Mouse (Mus musculus) liver, embryonic 16.5 days (tissue): Measurements from ENCODE around the gene Alms1. TPM values are rescaled to one million over a fixed set of nuclear protein-coding genes. Genes with fewer than 3 reads are reported as not detected.
A peak's percentile ranks its signal among the peaks of the same experiment; 100 is the strongest.

Experiments
- ATAC-seq: fragments of 200-750 bp; cut with Nextera tagmentation; 2 replicates; pipeline ENCODE4 v1.8.0; 2017; ENCODE audit warnings: low read depth, mild to moderate bottlenecking, moderate number of reproducible peaks, moderate library complexity
- H3K27ac ChIP-seq: fragments of 300-500 bp; sonication (generic); 2 replicates; pipeline ENCODE4 v1.5.1; 2014; ENCODE audit warnings: mild to moderate bottlenecking, low read length
- H3K27me3 ChIP-seq: fragments of 300-500 bp; sonication (generic); 2 replicates; pipeline ENCODE4 v1.6.1; 2014; ENCODE audit warnings: low read depth, low read length, mixed read lengths; ENCODE audit not compliant: control insufficient read depth, insufficient read depth
- H3K36me3 ChIP-seq: fragments of 300-500 bp; sonication (generic); 2 replicates; pipeline ENCODE4 v1.6.1; 2014; ENCODE audit warnings: mild to moderate bottlenecking; ENCODE audit not compliant: control insufficient read depth, insufficient read depth
- H3K4me1 ChIP-seq: fragments of 300-500 bp; sonication (generic); 2 replicates; pipeline ENCODE4 v1.6.1; 2014; ENCODE audit warnings: low read depth, low read length, mixed read lengths; ENCODE audit not compliant: control insufficient read depth
- H3K4me2 ChIP-seq: fragments of 300-500 bp; sonication (generic); 2 replicates; pipeline ENCODE4 v1.6.1; 2014; ENCODE audit warnings: low read depth, low read length, mixed read lengths
- H3K4me3 ChIP-seq: fragments of 300-500 bp; sonication (generic); 2 replicates; pipeline ENCODE4 v1.5.1; 2014; ENCODE audit warnings: low read depth, mild to moderate bottlenecking, low read length
- H3K9ac ChIP-seq: fragments of 300-500 bp; sonication (generic); 2 replicates; pipeline ENCODE4 v1.6.1; 2014; ENCODE audit warnings: low read depth, low read length
- H3K9me3 ChIP-seq: fragments of 300-500 bp; sonication (generic); replicated peaks from 2 replicates; pipeline ENCODE4 v1.6.1; 2016; ENCODE audit warnings: low read length; ENCODE audit not compliant: control insufficient read depth
- WGBS: fragments of 180-500 bp; shearing (Covaris S2); extraction: QIAGEN DNeasy Blood & Tissue Kit; methylation state at CpG from one replicate; pipeline ENCODE4 v1.1.7; 2014; ENCODE audit not compliant: insufficient replicate concordance; 5-methylcytosine and 5-hydroxymethylcytosine counted together
- polyA plus RNA-seq: library from polyadenylated mRNA; unstranded; fragments of >200 nt; fragmentation: Nextera tagmentation; extraction: Ambion mirVana; gene quantifications from 2 replicates; pipeline ENCODE4 v1.2.1, GENCODE M21; 2015

The Alms1 gene
- polyA plus RNA-seq, 1 experiment from 2014 or later: 1.5 TPM

GRCm38 (mm10) chr6:85586805-85587367, 445 bp upstream of the Alms1 start:
- 41% methylated on average over 9 of the region's 9 CpGs for WGBS
- no peak for ATAC-seq
- Histone ChIP-seq H3K4me3 (peak overlapping the region; percentile 91), H3K27ac (no peak overlapping the region), H3K36me3 (no peaks in the 10 kb centered on the region), H3K9ac (no peak overlapping the region), H3K27me3 (no peaks in the 10 kb centered on the region), H3K4me2 (peak overlapping the region; percentile 85), H3K9me3 (no peaks in the 10 kb centered on the region), H3K4me1 (peaks cover 4% of the 10 kb centered on the region)

GRCm38 (mm10) chr6:85588164-85588563, 833 bp downstream of the Alms1 start:
- no peaks in the 10 kb centered on the region for H3K36me3 ChIP-seq
- peaks cover 4% of the 10 kb centered on the region for H3K4me1 ChIP-seq
- no peak for ATAC-seq
- H3K9ac ChIP-seq: peak overlapping the region; percentile 87
- peak overlapping the region; percentile 85 for H3K4me2 ChIP-seq
- peak overlapping the region; percentile 91 for H3K4me3 ChIP-seq
- WGBS: 1% methylated on average over 10 of the region's 10 CpGs
- no peaks in the 10 kb centered on the region for H3K27me3 ChIP-seq
- no peaks in the 10 kb centered on the region for H3K9me3 ChIP-seq
- H3K27ac ChIP-seq: peak overlapping the region; percentile 82

GRCm38 (mm10) chr6:85588568-85588967, 1.2 kb downstream of the Alms1 start:
- peaks cover 4% of the 10 kb centered on the region for H3K4me1 ChIP-seq
- peak overlapping the region; percentile 91 for H3K4me3 ChIP-seq
- no peaks in the 10 kb centered on the region for H3K27me3 ChIP-seq
- peak overlapping the region; percentile 87 for H3K9ac ChIP-seq
- no peak for ATAC-seq
- WGBS: 11% methylated on average over 4 of the region's 4 CpGs
- no peaks in the 10 kb centered on the region for H3K36me3 ChIP-seq
- no peak overlapping the region for H3K27ac ChIP-seq
- H3K9me3 ChIP-seq: no peaks in the 10 kb centered on the region
- H3K4me2 ChIP-seq: peak overlapping the region; percentile 85

GRCm38 (mm10) chr6:85590116-85590515, 2.8 kb downstream of the Alms1 start:
- Histone ChIP-seq H3K9me3 (no peaks in the 10 kb centered on the region), H3K4me2 (no peak overlapping the region), H3K27me3 (no peaks in the 10 kb centered on the region), H3K4me3 (no peak overlapping the region), H3K9ac (no peak overlapping the region), H3K4me1 (peaks cover 4% of the 10 kb centered on the region), H3K36me3 (no peaks in the 10 kb centered on the region), H3K27ac (no peak overlapping the region)
- no peak for ATAC-seq
- 67% methylated on average over 2 of the region's 2 CpGs for WGBS

GRCm38 (mm10) chr6:85599310-85599709, 12.0 kb downstream of the Alms1 start:
- H3K4me2 ChIP-seq: no peak overlapping the region
- H3K4me1 ChIP-seq: no peaks in the 10 kb centered on the region
- H3K4me3 ChIP-seq: no peak overlapping the region
- WGBS: 13% methylated on average over 1 of the region's 1 CpGs
- H3K27me3 ChIP-seq: no peaks in the 10 kb centered on the region
- no peaks in the 10 kb centered on the region for H3K9me3 ChIP-seq
- no peak overlapping the region for H3K27ac ChIP-seq
- ATAC-seq: no peak
- peaks cover 2% of the 10 kb centered on the region; the same call in 1 of the 2 replicates for H3K36me3 ChIP-seq
- no peak overlapping the region for H3K9ac ChIP-seq

GRCm38 (mm10) chr6:85610511-85610910, 23.2 kb downstream of the Alms1 start:
- Histone ChIP-seq H3K4me2 (no peak overlapping the region), H3K9ac (no peak overlapping the region), H3K36me3 (peaks cover 8% of the 10 kb centered on the region), H3K4me3 (no peak overlapping the region), H3K9me3 (no peaks in the 10 kb centered on the region), H3K27ac (no peak overlapping the region), H3K27me3 (no peaks in the 10 kb centered on the region), H3K4me1 (no peaks in the 10 kb centered on the region)
- ATAC-seq: no peak
- WGBS: 68% methylated on average over 1 of the region's 1 CpGs

GRCm38 (mm10) chr6:85620826-85621225, 33.5 kb downstream of the Alms1 start:
- Histone ChIP-seq H3K36me3 (peaks cover 19% of the 10 kb centered on the region), H3K4me2 (no peak overlapping the region), H3K9ac (no peak overlapping the region), H3K9me3 (no peaks in the 10 kb centered on the region), H3K4me3 (no peak overlapping the region), H3K27ac (no peak overlapping the region), H3K4me1 (no peaks in the 10 kb centered on the region), H3K27me3 (no peaks in the 10 kb centered on the region)
- no peak for ATAC-seq
- 79% methylated on average over 4 of the region's 4 CpGs for WGBS

GRCm38 (mm10) chr6:85621600-85621999, 34.3 kb downstream of the Alms1 start:
- Histone ChIP-seq H3K4me3 (no peak overlapping the region), H3K4me2 (no peak overlapping the region), H3K27ac (no peak overlapping the region), H3K9me3 (no peaks in the 10 kb centered on the region), H3K27me3 (no peaks in the 10 kb centered on the region), H3K36me3 (peaks cover 18% of the 10 kb centered on the region), H3K9ac (no peak overlapping the region), H3K4me1 (no peaks in the 10 kb centered on the region)
- WGBS: 68% methylated on average over 5 of the region's 5 CpGs
- ATAC-seq: no peak

GRCm38 (mm10) chr6:85624511-85624910, 37.2 kb downstream of the Alms1 start:
- Histone ChIP-seq H3K9ac (no peak overlapping the region), H3K9me3 (no peaks in the 10 kb centered on the region), H3K4me2 (no peak overlapping the region), H3K4me1 (no peaks in the 10 kb centered on the region), H3K27me3 (no peaks in the 10 kb centered on the region), H3K4me3 (no peak overlapping the region), H3K27ac (no peak overlapping the region), H3K36me3 (peaks cover 34% of the 10 kb centered on the region)
- ATAC-seq: no peak
- WGBS: 79% methylated on average over 4 of the region's 4 CpGs
